Mouse (Mus musculus) forebrain, embryonic 14.5 days (tissue): ENCODE measurements around the gene Gns. TPM values are rescaled to one million over a fixed set of nuclear protein-coding genes. Genes with fewer than 3 reads are reported as not detected.

Source experiments
- ATAC-seq: fragments of 200-750 bp; cut with Nextera tagmentation; 2 replicates; pipeline ENCODE4 v1.8.0; 2017; ENCODE audit warnings: mild to moderate bottlenecking, moderate library complexity
- DNase-seq: peaks from one replicate; pipeline ENCODE4 v3.0.0-alpha.2; 2015; ENCODE audit warnings: low spot score
- H3K27ac ChIP-seq: fragments of 300-500 bp; sonication (generic); 2 replicates; pipeline ENCODE4 v1.5.1; 2014; ENCODE audit warnings: low read depth, mild to moderate bottlenecking, control low read depth, low read length, moderate library complexity
- H3K27me3 ChIP-seq: fragments of 300-500 bp; sonication (generic); replicated peaks from 2 replicates; pipeline ENCODE4 v1.6.1; 2014; ENCODE audit warnings: low read length, control low read depth, mixed read lengths; ENCODE audit not compliant: control insufficient read depth, insufficient read depth
- H3K36me3 ChIP-seq: fragments of 300-500 bp; sonication (generic); 2 replicates; pipeline ENCODE4 v1.6.1; 2014; ENCODE audit warnings: low read length, control low read depth; ENCODE audit not compliant: control insufficient read depth, insufficient read depth
- H3K4me1 ChIP-seq: fragments of 300-500 bp; sonication (generic); 2 replicates; pipeline ENCODE4 v1.6.1; 2014; ENCODE audit warnings: antibody characterized with exemption, low read length, control low read depth; ENCODE audit not compliant: control insufficient read depth, insufficient read depth
- H3K4me2 ChIP-seq: fragments of 300-500 bp; sonication (generic); 2 replicates; pipeline ENCODE4 v1.6.1; 2014; ENCODE audit warnings: mild to moderate bottlenecking, control low read depth, low read length
- H3K4me3 ChIP-seq: fragments of 300-500 bp; sonication (generic); 2 replicates; pipeline ENCODE4 v1.5.1; 2014; ENCODE audit warnings: low read depth, low read length, control low read depth
- H3K9ac ChIP-seq: fragments of 300-500 bp; sonication (generic); 2 replicates; pipeline ENCODE4 v1.6.1; 2014; ENCODE audit warnings: mild to moderate bottlenecking, low read length, control low read depth, moderate library complexity
- H3K9me3 ChIP-seq: fragments of 300-500 bp; sonication (generic); replicated peaks from 2 replicates; pipeline ENCODE4 v1.6.1; 2016; ENCODE audit warnings: low read length, control low read depth, mixed read lengths; ENCODE audit not compliant: control insufficient read depth
- WGBS: fragments of 180-500 bp; shearing (Covaris S2); extraction: QIAGEN DNeasy Blood & Tissue Kit; methylation state at CpG from one replicate; pipeline ENCODE4 v1.1.7; 2014; 5-methylcytosine and 5-hydroxymethylcytosine counted together
- polyA plus RNA-seq: library from polyadenylated mRNA; unstranded; fragments of >200 nt; fragmentation: Nextera tagmentation; extraction: Ambion mirVana; gene quantifications from 2 replicates; pipeline ENCODE4 v1.2.1, GENCODE M21; 2014

Gns gene
- polyA plus RNA-seq, 1 experiment from 2014 or later = 27.3 TPM

DNA sequence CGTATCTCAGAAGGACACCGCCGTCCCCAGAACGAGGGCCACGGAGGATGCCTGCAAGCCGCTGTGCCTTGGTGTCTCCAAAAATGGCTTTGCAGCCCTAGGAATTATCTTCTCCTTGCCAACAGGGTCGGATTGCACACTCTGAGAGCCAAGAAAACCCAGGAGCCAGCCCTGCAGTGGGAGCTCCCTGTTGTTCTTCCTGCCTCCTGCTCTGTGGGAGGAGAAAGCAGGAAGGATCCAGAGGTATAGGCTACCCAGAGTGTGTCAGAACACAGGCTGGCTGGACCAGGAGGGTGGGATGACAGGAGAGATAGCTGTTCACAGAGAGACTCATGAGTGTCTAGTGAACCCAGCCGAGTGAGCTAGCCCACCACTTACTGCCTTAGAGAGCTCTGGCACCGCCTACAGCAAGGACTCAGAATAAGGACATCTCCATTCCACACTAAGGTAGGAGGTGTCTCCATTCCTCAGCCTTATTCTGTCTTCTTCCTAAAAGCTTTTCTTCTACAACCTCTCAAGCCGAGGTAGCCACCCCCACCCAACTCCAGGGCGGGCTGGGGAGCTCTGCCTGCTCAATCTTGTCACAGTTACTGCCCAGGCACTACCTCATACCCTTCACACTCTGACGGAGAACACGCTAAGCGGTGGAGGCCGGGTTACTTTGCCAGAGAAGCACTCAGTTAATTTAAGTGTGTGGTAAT, 63.3 kb downstream of the Gns start:
- WGBS = 86% methylated on average over 15 of the region's 15 CpGs
- Histone ChIP-seq H3K9me3 (no peaks in the 10 kb centered on the region), H3K4me3 (no peak overlapping the region), H3K4me2 (no peak overlapping the region), H3K27ac (no peak overlapping the region), H3K4me1 (peaks cover 18% of the 10 kb centered on the region), H3K9ac (no peak overlapping the region), H3K36me3 (no peaks in the 10 kb centered on the region), H3K27me3 (no peaks in the 10 kb centered on the region)
- ATAC-seq (no peak), DNase-seq (no peak)

DNA sequence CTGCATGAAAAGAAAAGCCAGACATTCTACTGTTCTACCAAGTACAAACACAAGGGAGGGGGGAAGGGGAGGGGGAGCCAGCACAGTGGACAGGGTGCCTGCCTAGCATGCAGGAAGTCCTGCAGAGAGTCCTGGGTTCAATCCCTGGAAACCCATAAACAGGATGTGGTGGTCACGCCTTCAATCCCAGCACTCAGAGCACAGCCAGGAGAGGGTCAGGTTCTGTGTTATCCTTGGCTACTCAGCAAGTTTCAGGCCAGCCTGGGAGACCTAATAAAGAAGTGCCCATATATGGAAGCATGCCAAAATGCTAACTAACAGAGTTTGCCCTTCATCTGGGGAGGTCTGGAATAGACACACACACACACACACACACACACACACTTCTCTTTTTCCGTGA, 64.2 kb downstream of the Gns start:
- peak; percentile 59 for DNase-seq
- H3K4me1 ChIP-seq = peaks cover 9% of the 10 kb centered on the region; the same call in 1 of the 2 replicates
- H3K27ac ChIP-seq = no peak overlapping the region; the same call in 1 of the 2 replicates
- ATAC-seq = peak; percentile 42
- no peaks in the 10 kb centered on the region for H3K36me3 ChIP-seq
- no peak overlapping the region for H3K9ac ChIP-seq
- no peak overlapping the region for H3K4me3 ChIP-seq
- H3K9me3 ChIP-seq = no peaks in the 10 kb centered on the region
- no peaks in the 10 kb centered on the region for H3K27me3 ChIP-seq
- 43% methylated on average over 2 of the region's 2 CpGs for WGBS
- H3K4me2 ChIP-seq = no peak overlapping the region

- no peaks in the 10 kb centered on the region for H3K36me3 ChIP-seq
- H3K27ac ChIP-seq = peak overlapping the region; percentile 21; the same call in 1 of the 2 replicates
- H3K9me3 ChIP-seq = no peaks in the 10 kb centered on the region
- H3K4me2 ChIP-seq = no peak overlapping the region
- no peak overlapping the region for H3K4me3 ChIP-seq
- no peak overlapping the region for H3K9ac ChIP-seq
- ATAC-seq = no peak
- H3K4me1 ChIP-seq = peaks cover 9% of the 10 kb centered on the region; the same call in 1 of the 2 replicates
- no peaks in the 10 kb centered on the region for H3K27me3 ChIP-seq
- DNase-seq = no peak
- 49% methylated on average over 8 of the region's 8 CpGs for WGBS
These were observed 64.7 kb downstream of the Gns start for GRCm38 (mm10) chr10:121429581-121429980.

GRCm38 (mm10) chr10:121429981-121430682, 65.2 kb downstream of the Gns start:
- H3K36me3 ChIP-seq = no peaks in the 10 kb centered on the region
- H3K9me3 ChIP-seq = no peaks in the 10 kb centered on the region
- H3K27ac ChIP-seq = no peak overlapping the region
- no peak for DNase-seq
- no peak overlapping the region for H3K4me3 ChIP-seq
- 0 out of 2 replicates have a peak, but pooled peaks have one; percentile 13 for ATAC-seq
- no peak overlapping the region for H3K9ac ChIP-seq
- WGBS = 32% methylated on average over 14 of the region's 14 CpGs
- H3K4me2 ChIP-seq = no peak overlapping the region
- peaks cover 9% of the 10 kb centered on the region; the same call in 1 of the 2 replicates for H3K4me1 ChIP-seq
- no peaks in the 10 kb centered on the region for H3K27me3 ChIP-seq

- H3K4me2 ChIP-seq = no peak overlapping the region
- no peak for DNase-seq
- ATAC-seq = no peak
- peaks cover 9% of the 10 kb centered on the region; the same call in 1 of the 2 replicates for H3K4me1 ChIP-seq
- WGBS = 85% methylated on average over 15 of the region's 15 CpGs
- H3K27ac ChIP-seq = no peak overlapping the region
- no peak overlapping the region for H3K4me3 ChIP-seq
- H3K36me3 ChIP-seq = no peaks in the 10 kb centered on the region
- no peaks in the 10 kb centered on the region for H3K27me3 ChIP-seq
- H3K9ac ChIP-seq = no peak overlapping the region
- no peaks in the 10 kb centered on the region for H3K9me3 ChIP-seq
These were observed 66.1 kb downstream of the Gns start for GRCm38 (mm10) chr10:121430764-121431540.

DNA sequence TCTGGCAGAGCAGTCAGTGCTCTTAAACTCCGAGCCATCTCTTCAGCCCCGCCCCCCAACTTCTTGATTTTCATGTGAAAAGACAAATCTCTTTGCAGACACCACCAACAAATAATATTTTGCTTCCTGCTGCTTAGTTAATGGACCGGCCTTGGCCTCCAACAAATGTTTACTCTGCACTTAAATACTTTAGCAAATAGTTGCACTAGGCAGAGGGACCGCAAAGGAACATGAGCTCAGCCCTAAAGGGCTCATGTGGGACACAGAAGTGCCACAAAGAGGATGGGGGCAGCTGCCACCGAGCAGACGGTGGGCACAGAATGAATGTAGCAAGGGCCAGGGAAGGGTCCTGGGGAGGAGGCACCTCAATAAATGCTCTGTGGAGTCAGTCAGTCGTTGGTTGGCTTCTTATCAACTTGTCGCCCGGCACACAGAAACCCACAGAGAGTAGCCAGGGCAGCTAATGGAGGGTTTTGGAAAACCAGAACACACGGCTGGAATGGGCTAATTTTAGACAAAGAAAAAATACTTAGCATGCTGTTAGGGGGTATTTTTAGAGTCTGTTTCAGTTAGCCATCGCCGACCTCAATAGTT, 67.2 kb downstream of the Gns start:
- Histone ChIP-seq H3K27ac (no peak overlapping the region), H3K4me3 (no peak overlapping the region), H3K4me2 (no peak overlapping the region), H3K27me3 (no peaks in the 10 kb centered on the region), H3K36me3 (no peaks in the 10 kb centered on the region), H3K9ac (no peak overlapping the region), H3K9me3 (no peaks in the 10 kb centered on the region), H3K4me1 (peaks cover 9% of the 10 kb centered on the region; the same call in 1 of the 2 replicates)
- WGBS = 49% methylated on average over 12 of the region's 12 CpGs
- ATAC-seq (no peak), DNase-seq (no peak)

DNA sequence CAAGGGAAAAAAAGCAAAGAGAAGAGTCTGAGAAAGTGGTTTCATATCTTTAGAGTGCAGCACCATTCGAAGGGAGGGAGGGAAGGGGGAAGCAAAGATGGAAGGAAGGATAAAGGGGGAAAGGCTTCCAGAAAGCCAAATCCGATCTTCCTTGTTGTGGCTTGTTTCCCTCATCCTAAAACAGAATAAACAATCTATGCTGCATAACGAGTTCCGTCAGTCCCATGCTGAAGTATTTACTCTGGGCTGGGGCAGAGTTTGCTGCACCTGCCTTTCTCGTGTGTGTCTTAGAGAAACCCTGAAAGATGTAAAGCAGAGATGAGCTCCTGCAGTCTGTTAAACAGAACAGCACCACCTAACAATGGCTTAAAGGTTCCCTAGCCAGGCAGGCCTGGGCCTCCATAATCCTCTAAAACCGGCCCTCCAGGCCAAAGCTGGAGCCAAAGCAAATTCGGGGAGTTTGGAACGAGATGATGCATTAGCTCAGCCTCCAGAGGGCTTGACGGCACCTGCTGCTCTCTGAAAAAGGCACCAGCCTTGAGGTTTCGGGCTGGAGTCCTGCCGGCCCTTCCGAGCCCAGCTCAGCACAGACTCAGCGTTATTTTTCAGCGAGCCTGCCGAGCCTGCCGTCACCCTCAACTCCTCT, 67.9 kb downstream of the Gns start:
- ATAC-seq = no peak

DNA sequence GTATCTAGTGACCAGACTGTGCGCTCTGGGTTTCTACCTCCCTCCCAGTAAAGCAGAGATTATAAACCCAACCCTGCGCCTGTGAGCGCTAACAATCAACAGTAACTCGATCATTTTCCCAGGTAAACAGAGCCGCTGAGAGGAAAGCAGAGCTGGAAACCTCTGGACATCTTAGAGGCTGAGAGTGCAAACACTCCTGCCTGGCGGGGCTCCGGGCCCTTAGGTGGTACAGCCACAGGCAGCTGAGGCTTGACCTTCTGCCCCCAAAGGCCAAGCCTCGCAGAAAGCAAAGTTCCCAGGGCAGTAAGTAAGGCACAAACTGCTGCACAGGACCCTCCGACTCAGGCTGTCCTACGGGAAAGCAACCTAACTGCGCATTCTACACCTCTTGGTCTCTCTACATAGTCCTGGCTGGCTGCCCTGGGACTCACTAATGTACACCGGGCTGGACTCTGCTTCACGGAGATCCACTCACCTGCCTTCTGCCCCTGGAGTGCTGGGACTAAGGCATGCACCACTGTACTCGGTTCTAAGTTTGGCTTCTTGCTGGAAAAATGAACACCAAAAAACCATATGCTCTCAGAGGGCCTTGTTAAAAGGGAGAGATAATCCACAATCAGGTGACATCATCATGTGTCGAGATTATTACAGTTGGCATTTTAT, 69.7 kb downstream of the Gns start:
- Histone ChIP-seq H3K9me3 (no peaks in the 10 kb centered on the region), H3K4me3 (no peak overlapping the region), H3K4me2 (no peak overlapping the region), H3K36me3 (no peaks in the 10 kb centered on the region), H3K9ac (no peak overlapping the region), H3K27ac (no peak overlapping the region), H3K27me3 (no peaks in the 10 kb centered on the region), H3K4me1 (peaks cover 8% of the 10 kb centered on the region; the same call in 1 of the 2 replicates)
- 81% methylated on average over 15 of the region's 15 CpGs for WGBS
- ATAC-seq (no peak), DNase-seq (no peak)

More for the DNA sequence above, 67.9 kb downstream of the Gns start:
- H3K9me3 ChIP-seq = no peaks in the 10 kb centered on the region
- no peaks in the 10 kb centered on the region for H3K27me3 ChIP-seq
- DNase-seq = peak; percentile 43
- H3K9ac ChIP-seq = no peak overlapping the region
- peaks cover 9% of the 10 kb centered on the region; the same call in 1 of the 2 replicates for H3K4me1 ChIP-seq
- H3K4me2 ChIP-seq = no peak overlapping the region
- no peaks in the 10 kb centered on the region for H3K36me3 ChIP-seq
- WGBS = 18% methylated on average over 16 of the region's 16 CpGs
- H3K27ac ChIP-seq = no peak overlapping the region
- no peak overlapping the region for H3K4me3 ChIP-seq
